Mouse (Mus musculus): ENCODE measurements around the gene Ddit4l. TPM values are rescaled to one million over a fixed set of nuclear protein-coding genes. Genes with fewer than 3 reads are reported as not detected.

The Ddit4l gene
- polyA plus RNA-seq, 2 experiments, result 0.10 to 0.69 TPM

GRCm38 (mm10) chr3:137608918-137609435, 12.4 kb upstream of the Ddit4l start:
- ATAC-seq (ENCODE audit: insufficient read depth) (no peak), DNase-seq (ENCODE audit: low read depth in 3 of 3, low spot score in 3 of 3) (no peak)
- TF ChIP-seq CTCF (IDR thresholded peaks at IDR 0.05; ENCODE audit: low read depth) (no peak), EP300 (IDR thresholded peaks at IDR 0.05; ENCODE audit: low read depth) (no peak)
- no peak overlapping the region for H3K4me3 ChIP-seq (ENCODE audit: insufficient read depth in 1 of 2, low read depth in 2 of 2, low read length in 2 of 2)
- H3K4me1 ChIP-seq (replicated peaks; ENCODE audit: control insufficient read depth in 2 of 2, insufficient read depth in 2 of 2, low read length in 1 of 2), result no peaks in the 10 kb centered on the region
- no peak overlapping the region for H3K27ac ChIP-seq
- WGBS (ENCODE audit: insufficient replicate concordance), result 54% methylated on average over 1 of the region's 1 CpGs
- no peak overlapping the region for H3K9ac ChIP-seq (replicated peaks)
- no peaks in the 10 kb centered on the region for H3K9me3 ChIP-seq (ENCODE audit: control insufficient read depth, low read length)
- H3K27me3 ChIP-seq (ENCODE audit: control insufficient read depth, insufficient read depth, low read length), result no peaks in the 10 kb centered on the region
- H3K36me3 ChIP-seq (replicated peaks; ENCODE audit: control insufficient read depth, insufficient read depth, low read depth), result no peaks in the 10 kb centered on the region
- no peak overlapping the region for H3K4me2 ChIP-seq (ENCODE audit: low read depth)

- no peak for TF ChIP-seq EP300 (IDR thresholded peaks at IDR 0.05; ENCODE audit: low read depth)
- TF ChIP-seq CTCF (IDR thresholded peaks at IDR 0.05; ENCODE audit: low read depth), result no peak
- no peak overlapping the region for H3K4me3 ChIP-seq (ENCODE audit: insufficient read depth in 1 of 2, low read depth in 2 of 2, low read length in 2 of 2)
- no peak overlapping the region for H3K9ac ChIP-seq (replicated peaks)
- WGBS (ENCODE audit: insufficient replicate concordance), result 73% methylated on average over 6 of the region's 6 CpGs
- no peak overlapping the region for H3K4me2 ChIP-seq (ENCODE audit: low read depth)
- ATAC-seq (ENCODE audit: insufficient read depth) (no peak), DNase-seq (ENCODE audit: low read depth in 3 of 3, low spot score in 3 of 3) (no peak)
- no peaks in the 10 kb centered on the region for H3K36me3 ChIP-seq (replicated peaks; ENCODE audit: control insufficient read depth, insufficient read depth, low read depth)
- H3K9me3 ChIP-seq (ENCODE audit: control insufficient read depth, low read length), result no peaks in the 10 kb centered on the region
- H3K4me1 ChIP-seq (replicated peaks; ENCODE audit: control insufficient read depth in 2 of 2, insufficient read depth in 2 of 2, low read length in 1 of 2), result no peaks in the 10 kb centered on the region
- H3K27ac ChIP-seq, result no peak overlapping the region
- H3K27me3 ChIP-seq (ENCODE audit: control insufficient read depth, insufficient read depth, low read length), result no peaks in the 10 kb centered on the region
Measured at GRCm38 (mm10) chr3:137610457-137611109, 10.8 kb upstream of the Ddit4l start.

- no peak overlapping the region for H3K27ac ChIP-seq
- 50% methylated on average over 4 of the region's 4 CpGs for WGBS (ENCODE audit: insufficient replicate concordance)
- no peak overlapping the region for H3K9ac ChIP-seq (replicated peaks)
Measured at GRCm38 (mm10) chr3:137611110-137611857, 10.1 kb upstream of the Ddit4l start.

GRCm38 (mm10) chr3:137611981-137612380, 9.4 kb upstream of the Ddit4l start:
- no peak overlapping the region for H3K9ac ChIP-seq (replicated peaks)
- ATAC-seq (ENCODE audit: insufficient read depth), result no peak

More at GRCm38 (mm10) chr3:137611110-137611857, 10.1 kb upstream of the Ddit4l start:
- H3K36me3 ChIP-seq (replicated peaks; ENCODE audit: control insufficient read depth, insufficient read depth, low read depth), result no peaks in the 10 kb centered on the region
- H3K9me3 ChIP-seq (ENCODE audit: control insufficient read depth, low read length), result no peaks in the 10 kb centered on the region
- ATAC-seq (ENCODE audit: insufficient read depth) (no peak), DNase-seq (ENCODE audit: low read depth in 3 of 3, low spot score in 3 of 3) (no peak)
- H3K27me3 ChIP-seq (ENCODE audit: control insufficient read depth, insufficient read depth, low read length), result no peaks in the 10 kb centered on the region
- TF ChIP-seq EP300 (IDR thresholded peaks at IDR 0.05; ENCODE audit: low read depth) (no peak), CTCF (IDR thresholded peaks at IDR 0.05; ENCODE audit: low read depth) (no peak)
- no peak overlapping the region for H3K4me2 ChIP-seq (ENCODE audit: low read depth)
- no peak overlapping the region for H3K4me3 ChIP-seq (ENCODE audit: insufficient read depth in 1 of 2, low read depth in 2 of 2, low read length in 2 of 2)
- no peaks in the 10 kb centered on the region for H3K4me1 ChIP-seq (replicated peaks; ENCODE audit: control insufficient read depth in 2 of 2, insufficient read depth in 2 of 2, low read length in 1 of 2)

GRCm38 (mm10) chr3:137620540-137620939, 872 bp upstream of the Ddit4l start:
- Histone ChIP-seq H3K9ac (replicated peaks) (no peak overlapping the region), H3K36me3 (replicated peaks; ENCODE audit: control insufficient read depth, insufficient read depth, low read depth) (no peaks in the 10 kb centered on the region), H3K4me1 (replicated peaks; ENCODE audit: control insufficient read depth in 2 of 2, insufficient read depth in 2 of 2, low read length in 1 of 2) (no peaks in the 10 kb centered on the region), H3K4me2 (ENCODE audit: low read depth) (no peak overlapping the region), H3K27me3 (ENCODE audit: control insufficient read depth, insufficient read depth, low read length) (0 out of 2 replicates have a peak, but pooled peaks cover 3% of the 10 kb centered on the region), H3K27ac (no peak overlapping the region), H3K4me3 (ENCODE audit: insufficient read depth in 1 of 2, low read depth in 2 of 2, low read length in 2 of 2) (no peak overlapping the region), H3K9me3 (ENCODE audit: control insufficient read depth, low read length) (no peaks in the 10 kb centered on the region)
- DNase-seq (ENCODE audit: low read depth in 3 of 3, low spot score in 3 of 3), result no peak
- WGBS (ENCODE audit: insufficient replicate concordance), result 64% methylated on average over 5 of the region's 5 CpGs
- no peak for ATAC-seq (ENCODE audit: insufficient read depth)
- TF ChIP-seq CTCF (IDR thresholded peaks at IDR 0.05; ENCODE audit: low read depth) (no peak), EP300 (IDR thresholded peaks at IDR 0.05; ENCODE audit: low read depth) (no peak)

More at GRCm38 (mm10) chr3:137611981-137612380, 9.4 kb upstream of the Ddit4l start:
- Histone ChIP-seq H3K4me2 (ENCODE audit: low read depth) (no peak overlapping the region), H3K4me3 (ENCODE audit: insufficient read depth in 1 of 2, low read depth in 2 of 2, low read length in 2 of 2) (no peak overlapping the region), H3K4me1 (replicated peaks; ENCODE audit: control insufficient read depth in 2 of 2, insufficient read depth in 2 of 2, low read length in 1 of 2) (no peaks in the 10 kb centered on the region), H3K27ac (no peak overlapping the region), H3K27me3 (ENCODE audit: control insufficient read depth, insufficient read depth, low read length) (no peaks in the 10 kb centered on the region), H3K36me3 (replicated peaks; ENCODE audit: control insufficient read depth, insufficient read depth, low read depth) (no peaks in the 10 kb centered on the region), H3K9me3 (ENCODE audit: control insufficient read depth, low read length) (no peaks in the 10 kb centered on the region)
- 56% methylated on average over 2 of the region's 2 CpGs for WGBS (ENCODE audit: insufficient replicate concordance)
- no peak for DNase-seq (ENCODE audit: low read depth in 3 of 3, low spot score in 3 of 3)
- TF ChIP-seq EP300 (IDR thresholded peaks at IDR 0.05; ENCODE audit: low read depth) (no peak), CTCF (IDR thresholded peaks at IDR 0.05; ENCODE audit: low read depth) (no peak)

All from liver, embryonic 14.5 days (tissue).